Mouse (Mus musculus) MEL (cell line): ENCODE results near the gene Slc4a3. TPM values are rescaled to one million over a fixed set of nuclear protein-coding genes. Genes with fewer than 3 reads are reported as not detected.

Source experiments
- DNase-seq: peaks from one replicate; pipeline ENCODE4 v3.0.0; 2011; ENCODE audit warnings: low read depth, low spot score
- H3K27ac ChIP-seq: 2 replicates; pipeline ENCODE4 v1.5.1; 2012; ENCODE audit warnings: low read depth, mild to moderate bottlenecking, control low read depth, low read length, moderate library complexity; ENCODE audit not compliant: control insufficient read depth
- H3K27me3 ChIP-seq, 2 experiments: fragments of 150-350 bp in 1 of 2; sonication (generic) in 1 of 2; 2 replicates each; pipeline ENCODE4 v1.6.1; 2012; ENCODE audit warnings: low read length in 2 of 2, mild to moderate bottlenecking in 2 of 2, improper control_type of control experiment in 1 of 2, moderate library complexity in 1 of 2; ENCODE audit not compliant: insufficient read depth in 2 of 2, control insufficient read depth in 1 of 2
- H3K36me3 ChIP-seq, 2 experiments: 2 replicates each; pipeline ENCODE4 v1.6.1; 2012 to 2014; ENCODE audit warnings: low read length in 2 of 2, improper control_type of control experiment in 1 of 2, inconsistent platforms in 1 of 2, mild to moderate bottlenecking in 1 of 2; ENCODE audit not compliant: insufficient read depth in 2 of 2, control insufficient read depth in 1 of 2
- H3K4me1 ChIP-seq, 2 experiments: fragments of 150-350 bp in 1 of 2; sonication (generic) in 1 of 2; 2 replicates each; pipeline ENCODE4 v1.6.1; 2012; ENCODE audit warnings: low read length in 2 of 2, improper control_type of control experiment in 1 of 2, mild to moderate bottlenecking in 1 of 2; ENCODE audit not compliant: insufficient read depth in 2 of 2, control insufficient read depth in 1 of 2
- H3K4me3 ChIP-seq, 2 experiments: fragments of 150-350 bp in 1 of 2; sonication (generic) in 1 of 2; 2 replicates each; pipeline ENCODE4 v1.5.1; 2012; ENCODE audit warnings: low read depth in 2 of 2, low read length in 2 of 2, mild to moderate bottlenecking in 2 of 2, moderate library complexity in 2 of 2, control low read depth in 1 of 2, improper control_type of control experiment in 1 of 2; ENCODE audit not compliant: control insufficient read depth in 1 of 2, insufficient read depth in 1 of 2
- H3K79me2 ChIP-seq: 2 replicates; pipeline ENCODE4 v1.6.1; 2012; ENCODE audit warnings: mild to moderate bottlenecking, low read length, moderate library complexity; ENCODE audit not compliant: control insufficient read depth, poor library complexity, insufficient read depth
- H3K9ac ChIP-seq: 2 replicates; pipeline ENCODE4 v1.6.1; 2012; ENCODE audit warnings: low read depth, mild to moderate bottlenecking, control low read depth, low read length, moderate library complexity; ENCODE audit not compliant: control insufficient read depth, poor library complexity, severe bottlenecking
- H3K9me3 ChIP-seq: fragments of 150-350 bp; sonication (generic); replicated peaks from 2 replicates; pipeline ENCODE4 v1.6.1; 2012; ENCODE audit warnings: mild to moderate bottlenecking, low read length, improper control_type of control experiment, moderate library complexity; ENCODE audit not compliant: insufficient read depth
- CHD1 ChIP-seq: IDR thresholded peaks from 2 replicates; pipeline ENCODE4 v1.6.1; 2012; ENCODE audit warnings: low read depth, mild to moderate bottlenecking, inconsistent platforms, low read length, improper control_type of control experiment
- CHD2 ChIP-seq: IDR thresholded peaks from 2 replicates; pipeline ENCODE4 v1.6.1; 2011; ENCODE audit warnings: low read length, improper control_type of control experiment
- CTCF ChIP-seq, 3 experiments: IDR thresholded peaks in 2 of 3; conservative IDR thresholded peaks in 1 of 3; 2 replicates each; pipeline ENCODE4 v1.5.1; 2011 to 2012; ENCODE audit warnings: low read length in 3 of 3, low read depth in 2 of 3, mild to moderate bottlenecking in 2 of 3, improper control_type of control experiment in 1 of 3, inconsistent platforms in 1 of 3, mixed read lengths in 1 of 3, moderate library complexity in 1 of 3; ENCODE audit not compliant: control insufficient read depth in 1 of 3, insufficient read depth in 1 of 3, poor library complexity in 1 of 3, severe bottlenecking in 1 of 3
- EP300 ChIP-seq, 2 experiments: IDR thresholded peaks; 2 replicates each; pipeline ENCODE4 v1.6.1; 2011; ENCODE audit warnings: improper control_type of control experiment in 2 of 2, low read length in 2 of 2, low read depth in 1 of 2, mild to moderate bottlenecking in 1 of 2
- GABPA ChIP-seq: IDR thresholded peaks from 2 replicates; pipeline ENCODE4 v1.6.1; 2012; ENCODE audit warnings: low read depth, mild to moderate bottlenecking, inconsistent platforms, low read length, improper control_type of control experiment, moderate library complexity
- GATA1 ChIP-seq: IDR thresholded peaks from 2 replicates; pipeline ENCODE4 v1.6.1; 2011; ENCODE audit warnings: low read depth, low read length, improper control_type of control experiment
- JUND ChIP-seq: IDR thresholded peaks from 2 replicates; pipeline ENCODE4 v1.6.1; 2011; ENCODE audit warnings: low read depth, mild to moderate bottlenecking, improper control_type of control experiment, low read length
- KAT2A ChIP-seq: conservative IDR thresholded peaks from 2 replicates; pipeline ENCODE4 v1.6.1; 2012; ENCODE audit warnings: low read depth, low read length, improper control_type of control experiment, inconsistent platforms
- MAFK ChIP-seq: IDR thresholded peaks from 2 replicates; pipeline ENCODE4 v1.6.1; 2011; ENCODE audit warnings: low read depth, mild to moderate bottlenecking, low read length, improper control_type of control experiment, borderline replicate concordance
- MAX ChIP-seq: IDR thresholded peaks from 2 replicates; pipeline ENCODE4 v1.6.1; 2011; ENCODE audit warnings: low read length, improper control_type of control experiment
- MAZ ChIP-seq: IDR thresholded peaks from 2 replicates; pipeline ENCODE4 v1.6.1; 2012; ENCODE audit warnings: low read depth, mild to moderate bottlenecking, inconsistent platforms, low read length, improper control_type of control experiment
- MEF2A ChIP-seq: IDR thresholded peaks from 2 replicates; pipeline ENCODE4 v1.6.1; 2014; ENCODE audit warnings: low read depth, mild to moderate bottlenecking, inconsistent platforms, low read length, improper control_type of control experiment; ENCODE audit not compliant: poor library complexity, insufficient replicate concordance, severe bottlenecking; ENCODE audit errors: extremely low read depth
- MYB ChIP-seq: IDR thresholded peaks from 2 replicates; pipeline ENCODE4 v1.6.1; 2011; ENCODE audit warnings: mild to moderate bottlenecking, low read depth, low read length, improper control_type of control experiment
- MYC ChIP-seq: IDR thresholded peaks from 2 replicates; pipeline ENCODE4 v1.6.1; 2011; ENCODE audit warnings: low read depth, mild to moderate bottlenecking, low read length, improper control_type of control experiment, moderate library complexity
- NELFE ChIP-seq: IDR thresholded peaks from 2 replicates; pipeline ENCODE4 v1.6.1; 2011; ENCODE audit warnings: low read depth, low read length, improper control_type of control experiment
- POLR2A ChIP-seq, 2 experiments: IDR thresholded peaks; 2 replicates each; pipeline ENCODE4 v1.6.1; 2011 to 2012; ENCODE audit warnings: low read length in 2 of 2, mild to moderate bottlenecking in 2 of 2, control low read depth in 1 of 2, improper control_type of control experiment in 1 of 2, low read depth in 1 of 2, moderate library complexity in 1 of 2; ENCODE audit not compliant: control insufficient read depth in 1 of 2, insufficient read depth in 1 of 2, poor library complexity in 1 of 2
- POLR2AphosphoS5 ChIP-seq: IDR thresholded peaks from 2 replicates; pipeline ENCODE4 v1.6.1; 2012; ENCODE audit warnings: low read depth, borderline replicate concordance, mild to moderate bottlenecking, inconsistent platforms, low read length, moderate library complexity, mixed read lengths
- RCOR1 ChIP-seq: IDR thresholded peaks from 2 replicates; pipeline ENCODE4 v1.6.1; 2012; ENCODE audit warnings: low read depth, mild to moderate bottlenecking, inconsistent platforms, low read length, improper control_type of control experiment
- SIN3A ChIP-seq: IDR thresholded peaks from 2 replicates; pipeline ENCODE4 v1.6.1; 2012; ENCODE audit warnings: low read length, improper control_type of control experiment, inconsistent platforms
- SMC3 ChIP-seq: IDR thresholded peaks from 2 replicates; pipeline ENCODE4 v1.6.1; 2011; ENCODE audit warnings: low read depth, low read length, improper control_type of control experiment
- TAL1 ChIP-seq: IDR thresholded peaks from 2 replicates; pipeline ENCODE4 v1.6.1; 2012; ENCODE audit warnings: mild to moderate bottlenecking, inconsistent platforms, low read length, moderate library complexity, mixed read lengths
- TBP ChIP-seq: IDR thresholded peaks from 2 replicates; pipeline ENCODE4 v1.8.0; 2011; ENCODE audit warnings: low read depth, low read length, improper control_type of control experiment
- UBTF ChIP-seq: IDR thresholded peaks from 2 replicates; pipeline ENCODE4 v1.6.1; 2012; ENCODE audit warnings: low read depth, mild to moderate bottlenecking, inconsistent platforms, low read length, improper control_type of control experiment, moderate library complexity, borderline replicate concordance; ENCODE audit not compliant: insufficient read depth
- USF2 ChIP-seq, 2 experiments: IDR thresholded peaks; 2 replicates each; pipeline ENCODE4 v1.6.1; 2011 to 2012; ENCODE audit warnings: improper control_type of control experiment in 2 of 2, low read length in 2 of 2, borderline replicate concordance in 1 of 2, inconsistent platforms in 1 of 2, low read depth in 1 of 2, mild to moderate bottlenecking in 1 of 2; ENCODE audit not compliant: insufficient read depth in 1 of 2
- ZC3H11A ChIP-seq: IDR thresholded peaks from 2 replicates; pipeline ENCODE4 v1.6.1; 2012; ENCODE audit warnings: low read depth, mild to moderate bottlenecking, inconsistent platforms, low read length, improper control_type of control experiment
- ZMIZ1 ChIP-seq: IDR thresholded peaks from 2 replicates; pipeline ENCODE4 v1.6.1; 2012; ENCODE audit warnings: low read depth, mild to moderate bottlenecking, inconsistent platforms, low read length, improper control_type of control experiment, moderate library complexity
- polyA plus RNA-seq, 2 experiments: library from polyadenylated mRNA; stranded (reverse) in 1 of 2; unstranded in 1 of 2; fragments of >175 nt in 1 of 2; fragments of >200 nt in 1 of 2; gene quantifications; 2 replicates each; pipeline versions ENCODE4 v1.2.1 to v1.2.4; 2012; ENCODE audit warnings: low replicate concordance in 2 of 2, low read depth in 1 of 2; ENCODE audit not compliant: insufficient read length in 2 of 2, insufficient read depth in 1 of 2, missing spikeins in 1 of 2
- total RNA-seq: library from RNA; depleted of rRNA; stranded (reverse); fragments of 300-350 nt; gene quantifications from 2 replicates; pipeline ENCODE4 v1.2.3, GENCODE M21; 2012

Slc4a3 gene
- total and polyA plus RNA-seq, 3 experiments, result not detected

DNA sequence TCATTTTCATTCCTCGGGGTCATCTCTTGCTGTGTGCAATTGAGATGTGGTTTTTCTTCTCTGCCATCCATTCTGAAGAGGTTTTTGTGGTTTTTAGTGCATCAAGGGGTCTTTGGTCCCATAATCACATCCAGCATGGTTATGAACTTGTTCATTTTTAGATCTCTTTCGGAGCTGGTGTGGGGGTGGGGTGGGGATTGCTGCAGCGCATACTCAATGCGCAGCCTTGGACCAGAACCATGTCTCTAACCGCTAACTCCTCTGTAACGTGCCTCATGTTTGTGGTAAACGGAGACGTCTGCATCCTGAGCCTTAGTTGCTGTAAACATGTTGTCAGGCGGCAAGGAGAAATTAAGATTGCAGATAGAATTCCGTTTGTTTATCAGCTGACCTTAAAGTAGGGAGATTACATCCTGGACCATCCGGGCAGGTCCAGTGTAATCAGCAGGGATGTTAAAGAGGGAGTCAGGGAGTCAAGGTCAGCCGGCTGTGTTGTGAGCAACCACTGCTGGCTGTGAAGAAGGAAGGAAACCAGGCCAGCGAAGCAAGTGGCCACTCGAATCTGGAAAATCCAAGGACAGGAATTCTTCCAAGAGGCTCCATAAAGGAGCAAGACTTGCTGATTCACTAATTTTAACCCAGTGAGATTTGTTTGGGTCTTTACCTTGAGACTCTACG, 29.2 kb upstream of the Slc4a3 start:
- Histone ChIP-seq H3K36me3 (peaks cover 0 to 2% of the 10 kb centered on the region in 2 experiments; a peak in 2 of 4 replicates), H3K9ac (no peak overlapping the region), H3K27me3 (peaks cover 0 to 3% of the 10 kb centered on the region in 2 experiments; a peak in 1 of 4 replicates), H3K27ac (no peak overlapping the region), H3K79me2 (peaks cover 2% of the 10 kb centered on the region; the same call in 1 of the 2 replicates), H3K4me3 (no peak overlapping the region), H3K4me1 (peaks cover 0 to 4% of the 10 kb centered on the region in 2 experiments; a peak in 1 of 4 replicates), H3K9me3 (no peaks in the 10 kb centered on the region)
- DNase-seq, result no peak
- TF ChIP-seq SMC3 (no peak), TBP (no peak), USF2 (IDR thresholded peaks at IDR 0.05; ENCODE audit: borderline replicate concordance in 1 of 2, insufficient read depth in 1 of 2, low read depth in 1 of 2, low read length in 2 of 2) (no peak), TAL1 (no peak), GATA1 (no peak), ZMIZ1 (no peak), MAZ (no peak), EP300 (IDR thresholded peaks at IDR 0.05; ENCODE audit: low read depth in 1 of 2, low read length in 2 of 2) (no peak), POLR2AphosphoS5 (no peak), JUND (no peak)

DNA sequence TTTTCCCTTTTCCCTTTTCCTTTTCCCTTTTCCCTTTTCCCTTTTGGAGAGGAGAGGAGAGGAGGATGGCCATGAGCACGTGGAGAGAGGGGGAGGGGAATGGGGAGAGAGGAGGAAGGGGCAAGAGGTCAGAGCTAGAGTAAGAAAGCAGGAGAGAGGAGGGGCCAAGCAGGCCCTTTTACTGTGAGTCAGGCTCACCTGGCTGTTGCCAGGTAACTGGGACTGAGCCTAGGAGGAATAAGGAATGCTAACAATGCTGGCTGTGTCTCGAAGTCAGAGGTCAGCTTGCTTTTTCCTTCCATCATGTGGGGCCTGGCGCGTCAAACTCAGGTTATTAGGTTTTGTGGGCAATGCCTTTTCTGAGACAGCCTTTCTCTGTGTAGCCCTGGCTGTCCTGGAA, 28.1 kb upstream of the Slc4a3 start:
- Histone ChIP-seq H3K9ac (no peak overlapping the region), H3K4me3 (no peak overlapping the region), H3K27ac (no peak overlapping the region), H3K36me3 (peaks cover 0 to 9% of the 10 kb centered on the region in 2 experiments; a peak in 2 of 4 replicates), H3K27me3 (no peaks in the 10 kb centered on the region; a peak in 1 of 4 replicates), H3K79me2 (peaks cover 2% of the 10 kb centered on the region; the same call in 1 of the 2 replicates), H3K9me3 (no peaks in the 10 kb centered on the region), H3K4me1 (peaks cover 0 to 8% of the 10 kb centered on the region in 2 experiments; a peak in 1 of 4 replicates)
- TF ChIP-seq NELFE (no peak), SIN3A (no peak), TBP (no peak), POLR2A (IDR thresholded peaks at IDR 0.05; ENCODE audit: control insufficient read depth in 1 of 2, insufficient read depth in 1 of 2, low read depth in 1 of 2, low read length in 2 of 2, poor library complexity in 1 of 2) (no peak), MYB (no peak), JUND (no peak), RCOR1 (no peak), CHD2 (no peak), MAX (no peak), ZMIZ1 (no peak), UBTF (no peak), MEF2A (no peak), GABPA (no peak), MAFK (no peak), ZC3H11A (no peak), CTCF (IDR thresholded peaks at IDR 0.05 in 2 of 3, conservative IDR thresholded peaks at IDR 0.05 in 1 of 3; ENCODE audit: control insufficient read depth in 1 of 3, insufficient read depth in 1 of 3, low read depth in 2 of 3, low read length in 3 of 3, poor library complexity in 1 of 3, severe bottlenecking in 1 of 3) (no peak), KAT2A (no peak), CHD1 (no peak), MYC (no peak)
- no peak for DNase-seq
